Mouse (Mus musculus) kidney, adult 18-20 months (tissue): ENCODE data around the gene Armc12.

Source experiments
- DNase-seq: peaks from one replicate; pipeline ENCODE4 v3.0.0; 2021

Gene Armc12

DNA sequence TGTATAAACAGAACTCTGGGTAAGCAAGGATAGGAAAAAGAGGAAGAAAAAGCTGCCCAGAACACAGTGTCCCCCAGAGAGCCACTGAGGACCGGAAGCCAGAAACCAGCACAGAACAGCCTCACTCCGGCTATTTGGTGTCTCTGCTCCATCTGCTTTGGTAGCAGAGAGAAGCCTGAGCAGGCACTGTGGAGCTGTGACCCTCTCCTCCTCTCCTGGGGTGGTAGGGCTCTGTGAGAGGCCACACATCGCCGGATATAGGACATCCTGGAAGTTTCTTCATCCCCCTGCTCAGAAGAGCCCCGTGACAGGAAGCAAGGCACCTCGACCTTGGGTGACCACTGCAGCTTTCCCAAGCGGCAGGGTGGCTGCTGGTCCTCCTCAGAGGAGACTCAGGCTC is 16.8 kb upstream of the Armc12 start:
- DNase-seq: peak; percentile 59

DNA sequence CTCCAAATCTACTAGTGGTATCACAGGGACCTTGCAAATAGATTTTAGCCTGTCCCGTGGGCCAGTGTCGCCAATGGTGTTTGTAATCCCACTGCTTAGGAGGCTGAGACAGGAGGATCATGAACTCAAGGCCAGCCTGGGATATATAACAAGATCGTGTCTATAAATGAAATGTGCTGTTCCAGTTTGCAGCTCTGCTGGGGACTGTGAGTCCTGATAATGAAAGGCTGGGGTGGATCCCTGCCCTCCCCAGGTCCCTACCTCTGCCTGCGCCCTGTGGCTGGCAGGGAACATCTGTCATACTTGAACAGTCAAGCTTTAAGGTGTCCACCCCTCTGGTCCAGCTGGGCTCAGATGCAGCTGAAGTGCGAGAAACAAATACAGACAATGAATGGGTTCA is 16.1 kb upstream of the Armc12 start:
- DNase-seq: no peak

DNA sequence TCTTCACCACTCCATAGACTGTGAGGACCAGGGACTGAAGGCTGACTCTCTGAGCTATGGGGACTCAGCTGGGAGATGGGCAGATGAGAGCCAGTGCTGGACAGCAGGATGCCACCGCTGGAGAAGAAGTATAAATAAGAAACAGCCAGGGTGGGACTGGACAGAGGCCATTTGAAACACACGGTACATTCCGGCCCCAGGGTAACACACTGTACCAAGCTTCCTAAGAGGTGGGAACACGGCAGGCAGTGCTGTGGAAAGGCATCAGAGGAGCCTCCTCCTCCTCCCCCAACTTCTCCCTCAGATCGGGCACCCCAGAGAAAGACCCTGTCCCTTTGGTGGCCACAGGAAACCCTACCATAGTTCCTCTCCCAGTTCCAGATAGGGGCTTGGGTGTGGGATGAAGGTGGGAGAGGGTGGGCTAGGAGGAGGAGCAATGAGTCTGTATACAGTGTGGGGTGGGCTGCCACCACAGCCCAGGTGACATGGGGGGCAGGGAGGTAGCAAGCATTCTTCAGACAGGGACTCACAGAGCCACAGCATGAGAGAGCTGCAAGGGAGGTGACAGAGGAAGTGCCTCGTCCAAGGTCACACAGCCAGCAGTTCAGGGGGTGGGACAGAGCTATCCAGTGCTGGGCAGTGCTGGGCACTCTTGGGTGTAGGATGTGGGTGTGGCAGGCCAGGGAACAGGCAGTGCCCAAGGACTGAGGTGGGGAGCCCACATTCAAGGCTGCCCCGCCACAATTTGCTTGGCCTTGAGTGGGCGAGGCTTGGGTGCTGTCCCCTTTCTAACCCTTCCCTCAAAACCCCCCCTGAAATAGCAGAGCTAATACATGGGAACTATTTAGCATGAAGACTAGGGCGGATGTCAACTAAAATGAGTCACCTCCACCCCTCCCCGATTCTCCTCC is 14.9 kb upstream of the Armc12 start:
- peak; percentile 66 for DNase-seq

DNA sequence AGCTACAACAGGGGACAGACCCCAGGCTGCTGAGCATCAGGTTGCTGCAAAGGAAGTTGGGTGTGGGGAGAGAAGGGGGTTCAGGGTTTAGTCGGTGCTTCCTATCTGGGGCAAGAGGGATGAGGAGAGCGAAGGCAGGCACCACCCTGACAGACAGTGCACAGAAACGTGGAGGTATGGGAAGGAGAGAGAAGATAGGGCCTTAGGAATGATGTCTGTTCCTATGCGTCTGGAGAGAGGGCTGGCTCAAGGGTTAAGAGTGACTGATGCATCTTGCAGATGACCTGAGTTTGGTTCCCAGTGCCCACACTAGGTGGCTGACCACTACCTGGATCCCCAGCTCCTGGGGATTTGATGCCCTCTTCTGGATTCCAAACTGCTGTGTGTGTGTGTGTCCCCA is 13.7 kb upstream of the Armc12 start:
- peak; percentile 26 for DNase-seq

DNA sequence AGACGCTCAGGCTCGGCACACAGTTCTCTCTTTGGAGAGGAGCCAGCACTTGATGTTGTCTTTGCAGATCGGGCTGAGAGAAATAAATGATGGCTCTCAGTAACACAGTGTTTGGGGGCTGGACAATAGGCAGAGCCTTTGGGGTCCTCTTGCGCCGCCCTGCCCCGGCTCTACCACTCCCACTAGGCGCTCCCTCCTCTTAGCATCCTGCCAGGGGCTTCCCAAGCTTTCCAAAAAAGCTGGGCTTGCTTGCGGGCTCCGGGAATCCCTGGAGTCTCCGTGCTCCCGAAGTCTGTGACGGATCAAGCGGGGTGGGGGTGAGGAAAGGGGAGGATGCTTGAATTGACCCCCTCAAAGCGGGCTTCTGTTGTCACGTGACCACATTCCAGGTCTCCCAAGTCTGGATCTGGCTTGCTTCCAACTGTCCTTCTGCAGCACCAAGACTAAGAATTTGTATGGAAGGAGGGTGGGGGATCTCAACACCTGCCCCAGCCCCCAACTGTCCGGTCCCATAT is 13.1 kb upstream of the Armc12 start, which contains the start of gene Fkbp5:
TSS of gene Fkbp5 (minus strand) at position 87 of the 515 bp plus-strand sequence.
- no peak for DNase-seq

DNA sequence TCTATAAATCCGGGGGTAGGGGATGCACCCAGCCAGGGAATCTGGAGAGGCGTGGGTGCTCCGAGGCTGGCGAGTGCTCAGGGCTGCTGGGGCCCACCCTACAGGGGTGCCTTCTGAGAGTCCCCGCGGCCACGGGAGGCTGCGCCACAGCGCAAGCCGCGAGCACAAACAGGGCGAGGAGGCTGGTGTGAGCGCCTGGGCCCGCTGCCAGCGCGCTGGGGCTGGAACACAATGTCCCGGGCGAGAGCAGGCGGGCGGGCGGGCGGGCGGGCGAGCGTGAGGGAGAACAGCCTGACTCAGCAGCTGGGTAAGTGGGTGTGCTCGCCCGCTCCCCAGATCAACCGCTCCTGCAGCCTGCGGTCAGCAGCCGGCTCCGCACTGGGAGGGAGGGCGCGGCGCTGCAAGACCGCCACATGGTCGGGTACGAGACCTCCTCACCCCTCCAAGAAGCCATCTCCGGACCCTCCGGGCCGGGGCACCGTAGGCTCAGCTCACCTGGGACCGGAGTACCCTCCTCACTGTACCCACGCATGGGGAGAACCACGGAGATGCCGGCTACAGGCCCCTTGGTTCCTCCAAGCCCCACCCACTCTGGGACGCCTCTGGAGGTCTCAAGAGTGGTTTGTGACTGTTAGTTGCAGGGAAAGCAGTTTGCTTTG is 12.5 kb upstream of the Armc12 start:
- peak; percentile 97 for DNase-seq

DNA sequence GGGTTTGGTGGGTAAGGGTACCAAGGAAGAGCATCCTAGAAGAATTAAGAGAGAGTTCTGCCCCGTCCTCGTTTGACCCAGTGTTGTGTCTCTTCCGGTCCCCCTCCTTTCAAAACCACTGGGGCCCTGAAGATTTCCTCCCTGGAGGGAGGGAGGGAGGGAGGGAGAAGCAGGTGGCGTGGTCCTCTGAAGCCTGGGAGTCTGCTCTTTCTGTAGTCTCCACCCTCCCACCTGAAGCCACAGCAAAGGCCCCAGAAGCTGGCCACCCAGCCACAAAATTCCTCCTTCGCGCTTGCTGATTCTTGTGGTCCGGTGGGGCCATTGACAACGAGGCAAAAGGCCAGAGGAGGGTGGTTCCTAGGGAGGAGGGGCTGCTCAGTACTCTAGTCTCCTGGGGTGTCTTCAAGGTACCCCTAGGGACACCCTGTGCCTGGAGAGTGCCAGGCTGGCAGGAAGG is 12.0 kb upstream of the Armc12 start:
- peak; percentile 82 for DNase-seq

DNA sequence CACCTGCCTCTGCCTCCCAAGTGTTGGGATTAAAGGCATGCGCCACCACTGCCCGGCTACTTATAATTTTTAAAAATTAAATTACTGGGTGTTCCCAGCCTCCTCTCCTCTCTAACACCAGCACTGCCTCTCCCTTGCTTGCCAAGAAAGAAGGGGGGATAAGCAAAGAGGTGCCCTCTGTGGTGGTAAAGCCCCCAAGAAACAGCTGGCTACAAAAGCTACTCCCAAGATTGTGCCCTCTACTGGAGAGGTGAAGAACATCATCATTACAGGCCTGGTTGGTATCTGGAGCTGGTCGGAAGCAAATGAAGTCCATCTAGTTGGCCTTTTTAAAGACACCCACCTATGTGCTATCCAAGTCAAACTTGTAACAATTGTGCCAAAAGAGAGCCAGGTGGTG is 10.8 kb upstream of the Armc12 start:
- DNase-seq: no peak

DNA sequence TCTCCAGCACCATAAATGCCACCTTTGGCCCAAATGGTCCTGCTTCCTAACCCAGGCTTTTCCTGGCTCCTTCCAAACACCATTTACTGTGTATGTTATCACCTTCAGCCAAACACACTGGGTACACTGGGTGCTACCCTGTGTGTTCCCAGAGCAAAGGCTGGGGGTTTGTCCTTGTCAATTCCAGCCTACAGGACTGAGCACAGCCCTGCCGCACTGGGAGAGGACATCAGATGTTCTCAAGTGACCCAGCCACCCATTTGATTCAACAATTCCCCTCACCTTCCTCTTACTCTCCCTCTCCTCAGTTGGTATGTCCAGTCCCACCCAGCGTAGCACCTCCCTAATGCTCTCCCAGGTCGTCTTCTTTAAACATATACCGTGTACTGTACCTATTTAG is 10.0 kb upstream of the Armc12 start:
- no peak for DNase-seq

DNA sequence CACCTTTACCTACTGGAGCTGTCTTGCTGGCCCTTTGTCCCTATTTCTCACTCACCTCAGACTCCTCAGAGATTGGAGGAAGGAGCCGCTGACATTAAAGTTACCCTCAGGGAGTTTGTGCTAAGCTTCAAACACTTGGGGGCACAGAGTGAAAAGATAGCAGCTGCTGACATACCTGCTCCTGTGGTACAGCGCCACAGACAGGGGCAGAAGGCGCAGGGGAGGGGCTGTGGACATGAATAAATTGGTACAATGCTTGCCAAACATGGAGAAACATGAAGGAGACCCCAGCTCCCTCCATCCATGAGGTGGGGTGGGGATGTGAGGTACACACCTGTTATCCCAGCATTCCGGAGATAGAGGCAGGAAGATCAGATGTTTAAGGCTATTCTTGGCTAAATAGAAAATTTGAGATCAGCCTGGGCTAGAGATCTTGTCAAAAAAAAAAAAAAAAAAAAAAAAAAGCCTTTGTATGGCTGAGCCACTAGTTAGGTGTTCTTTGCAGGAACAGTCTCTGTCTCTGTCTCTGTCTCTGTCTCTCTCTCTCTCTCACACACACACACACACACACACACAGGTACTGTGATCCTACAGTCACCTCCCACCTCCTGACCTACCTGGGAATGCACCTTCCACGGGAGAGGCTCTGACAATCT is 9.4 kb upstream of the Armc12 start:
- DNase-seq: no peak

DNA sequence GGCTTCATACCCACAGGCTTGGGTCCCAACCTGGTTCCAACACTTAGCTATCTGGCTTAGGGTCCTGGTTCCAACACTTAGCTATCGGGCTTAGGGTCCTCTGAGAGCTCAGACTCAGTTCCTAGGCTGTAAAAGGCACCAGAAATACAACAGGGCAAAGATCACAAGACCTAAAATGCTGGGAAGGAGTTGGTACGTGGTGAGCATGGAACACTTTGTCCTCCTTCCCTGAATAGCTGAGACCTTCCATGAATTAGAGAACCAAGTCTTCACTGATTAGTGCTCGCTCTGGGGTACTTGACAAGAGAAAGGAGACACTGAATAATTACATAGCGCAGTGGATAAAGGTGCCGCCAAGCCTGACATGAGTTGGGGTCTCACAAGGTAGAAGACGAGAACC is 8.7 kb upstream of the Armc12 start:
- peak; percentile 67 for DNase-seq

DNA sequence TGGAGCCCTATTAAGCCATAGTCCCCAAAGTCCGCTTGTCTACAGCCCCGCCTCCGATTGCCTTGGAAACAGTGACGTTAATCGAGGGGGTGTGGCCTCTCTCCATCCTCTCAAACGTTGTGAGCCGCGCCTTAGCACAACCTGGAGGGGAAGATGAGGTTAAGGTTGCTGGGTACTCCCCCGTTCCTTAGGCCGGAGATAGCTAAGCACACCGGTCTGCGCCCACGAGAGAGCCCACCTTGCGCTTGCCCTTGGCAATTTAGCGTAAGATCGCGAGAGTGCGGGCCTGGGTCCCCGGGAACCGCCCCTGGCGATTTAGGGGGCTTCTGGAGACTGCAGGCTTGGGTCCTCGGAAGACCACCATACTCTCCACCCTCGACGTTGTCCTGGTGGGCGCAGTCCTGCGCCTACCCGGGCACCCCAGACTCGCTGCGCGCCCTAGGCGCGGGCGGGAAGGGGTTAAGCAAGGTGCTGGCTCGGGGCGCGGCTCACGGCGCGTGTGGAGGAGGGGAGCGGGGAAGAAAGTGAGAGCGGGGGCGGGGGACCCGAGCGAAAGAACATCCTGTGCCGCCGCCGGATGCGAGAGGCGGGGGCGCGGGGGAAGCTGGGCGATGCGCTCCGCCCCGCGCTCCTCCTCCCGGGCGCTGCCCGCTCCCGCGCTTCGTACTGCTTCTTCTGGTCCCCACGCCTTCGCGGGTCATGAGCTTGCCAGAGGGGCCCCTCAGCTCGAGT is 7.8 kb upstream of the Armc12 start:
- DNase-seq: peak; percentile 99

DNA sequence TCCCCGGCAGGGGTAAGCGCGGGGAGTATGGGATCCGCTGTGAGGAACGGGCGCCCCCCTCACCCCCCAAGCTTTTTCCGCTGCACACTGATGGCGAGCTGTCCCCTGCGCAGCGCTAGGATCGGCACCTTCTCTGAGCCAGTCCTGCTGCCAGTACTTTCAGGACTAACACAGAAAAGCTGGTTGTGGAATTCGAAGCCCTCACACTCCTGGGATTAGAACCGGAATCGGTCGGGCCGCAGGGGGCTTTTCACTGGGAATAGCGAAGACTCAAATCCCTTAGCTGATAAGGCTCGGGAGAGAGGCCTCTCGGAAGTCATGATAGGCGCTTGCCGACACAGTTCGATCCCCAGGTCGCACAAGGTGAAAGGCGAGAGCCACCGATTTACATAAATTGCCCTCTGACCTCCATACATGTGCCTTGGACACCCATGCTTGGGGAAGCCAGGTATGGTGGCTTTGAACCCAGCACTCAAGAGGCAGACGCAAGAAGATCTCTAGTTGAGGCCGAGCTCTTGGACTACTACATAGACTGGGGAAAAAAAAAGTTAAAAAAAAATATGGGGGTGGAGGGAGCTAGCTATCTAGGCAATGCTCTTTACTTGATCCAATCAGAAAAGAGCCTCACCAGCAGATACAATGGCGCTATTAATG is 7.1 kb upstream of the Armc12 start:
- no peak for DNase-seq

DNA sequence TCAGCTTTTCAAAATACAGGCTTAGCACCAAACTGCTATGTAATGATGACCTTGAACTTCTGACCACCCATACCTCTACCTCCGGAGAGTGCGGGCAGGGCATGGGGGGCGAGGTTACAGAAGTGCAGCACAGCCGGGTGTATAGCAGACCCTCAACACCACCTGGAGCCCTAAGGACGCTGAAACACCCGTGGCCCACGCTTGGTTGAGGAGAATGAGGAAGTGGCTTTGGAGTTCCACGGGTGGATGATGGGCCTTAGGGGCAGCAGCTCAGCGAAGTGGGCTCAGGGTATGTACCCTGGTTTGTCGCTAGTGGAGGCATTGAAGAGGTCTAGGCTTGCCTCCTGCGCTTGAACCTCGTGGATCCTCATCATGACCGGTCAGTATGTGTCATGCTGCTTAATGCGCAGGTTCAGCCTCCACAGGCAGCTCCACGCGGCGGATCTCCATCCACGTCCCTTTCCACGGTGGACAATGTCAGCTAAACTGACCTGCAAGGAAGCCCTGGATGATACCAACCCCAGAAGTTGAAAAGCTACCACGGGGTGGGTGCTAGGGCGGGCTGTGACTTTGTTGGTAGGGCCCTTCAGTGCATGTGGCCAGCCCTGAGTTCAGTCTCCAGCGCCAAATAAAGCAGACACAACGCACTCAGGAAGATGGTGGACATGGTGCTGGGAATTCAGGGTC is 6.5 kb upstream of the Armc12 start:
- DNase-seq: peak; percentile 45

DNA sequence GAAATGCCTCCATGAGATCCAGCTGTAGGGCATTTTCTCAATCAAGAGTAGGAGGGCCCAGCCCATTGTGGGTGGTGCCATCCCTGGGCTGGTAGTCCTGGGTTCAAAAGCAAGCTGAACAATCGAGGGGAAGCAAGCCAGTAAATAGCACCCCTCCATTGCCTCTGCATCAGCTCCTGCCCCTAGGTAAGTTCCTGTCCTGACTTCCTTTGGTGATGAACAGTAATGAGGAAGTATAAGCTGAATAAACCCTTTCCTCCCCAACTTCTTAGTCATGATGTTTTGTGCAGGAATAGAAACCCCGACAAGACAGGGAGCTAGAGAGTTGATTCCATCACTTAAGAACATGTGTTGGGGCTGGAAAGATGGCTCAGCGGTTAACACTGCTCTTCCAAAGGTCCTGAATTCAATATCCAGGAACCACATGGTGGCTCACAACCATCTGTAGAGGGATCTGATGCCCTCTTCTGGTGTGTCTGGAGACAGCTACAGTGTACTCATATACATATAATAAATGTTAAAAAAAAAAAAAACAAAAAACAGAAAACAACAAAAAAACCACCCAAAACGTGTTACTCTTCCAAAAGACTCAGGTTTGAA is 5.7 kb upstream of the Armc12 start:
- peak; percentile 21 for DNase-seq

DNA sequence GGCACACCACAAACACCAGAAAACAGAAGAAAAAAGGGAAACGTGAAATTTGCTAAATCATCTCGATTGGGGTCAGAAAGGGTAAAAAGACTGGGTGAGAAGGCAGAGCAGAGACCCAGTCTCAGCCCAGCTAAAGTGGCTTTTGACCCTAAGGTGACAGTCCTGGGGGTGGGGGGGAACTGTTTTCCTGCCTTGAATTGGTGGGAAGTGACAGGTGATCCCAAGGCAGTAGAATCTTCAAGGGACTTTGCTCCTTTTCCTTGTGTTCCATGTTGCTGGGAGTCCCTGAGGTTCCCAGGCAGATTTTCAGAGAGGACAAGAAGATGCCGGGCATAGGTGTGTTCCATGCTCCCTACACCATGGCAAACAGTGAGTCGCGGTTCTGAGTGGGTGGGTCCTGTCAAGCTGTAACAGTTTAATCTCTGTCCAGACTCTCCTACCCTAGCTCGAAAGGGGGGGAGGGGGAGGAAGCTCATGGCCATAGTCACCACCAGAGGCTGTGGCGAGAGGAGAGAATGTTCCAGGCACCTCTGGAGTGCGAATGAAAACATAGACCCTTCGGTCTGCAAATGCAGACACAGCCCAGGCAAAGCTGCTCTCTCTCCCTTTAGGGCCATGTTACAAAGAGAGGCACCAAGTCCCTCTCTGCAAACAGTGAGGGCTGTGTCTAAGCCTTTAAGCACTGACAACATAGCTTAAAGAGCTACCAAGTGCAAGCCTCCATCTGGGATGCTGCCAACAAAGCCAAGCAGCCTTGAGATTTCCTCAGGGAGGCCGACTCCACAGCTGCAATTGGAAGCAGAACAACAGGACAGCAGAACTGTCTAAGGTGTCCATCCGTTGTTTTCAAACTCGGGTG is 3.2 kb upstream of the Armc12 start:
- DNase-seq: peak; percentile 16

DNA sequence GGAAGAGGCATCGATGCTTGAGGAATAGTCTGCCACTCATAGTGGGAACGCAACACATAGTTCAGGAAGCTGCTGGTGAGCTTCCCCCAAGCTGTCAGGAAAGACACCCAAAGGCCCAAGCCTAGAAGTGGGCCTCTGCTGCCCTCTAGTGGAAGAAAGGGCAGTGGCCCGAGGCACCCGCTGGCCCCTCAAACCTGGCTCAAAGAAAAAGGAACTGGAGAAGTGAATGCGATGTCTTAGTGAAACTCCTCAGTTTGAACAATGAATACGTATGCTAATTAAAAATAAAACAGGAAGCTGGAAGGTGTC is 2.6 kb upstream of the Armc12 start:
- DNase-seq: peak; percentile 89

DNA sequence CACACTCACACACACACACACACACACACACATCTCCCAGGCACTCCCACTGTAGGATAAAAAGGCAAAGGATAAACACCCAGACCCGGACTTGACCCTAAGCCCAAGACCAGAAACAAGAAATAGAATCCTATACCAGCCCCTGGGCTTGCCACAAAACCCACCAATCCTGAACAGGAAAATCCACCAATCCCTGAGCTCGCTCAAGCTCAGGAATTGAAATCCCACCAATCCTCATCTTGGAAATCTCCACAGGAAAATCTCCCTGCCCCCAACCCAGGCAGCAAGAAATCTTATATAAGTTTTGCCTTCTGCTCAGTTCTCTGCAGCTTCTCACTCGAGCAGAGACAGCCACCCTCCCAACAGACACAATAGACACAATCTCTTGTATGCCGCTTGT is 1.5 kb upstream of the Armc12 start:
- DNase-seq: no peak

DNA sequence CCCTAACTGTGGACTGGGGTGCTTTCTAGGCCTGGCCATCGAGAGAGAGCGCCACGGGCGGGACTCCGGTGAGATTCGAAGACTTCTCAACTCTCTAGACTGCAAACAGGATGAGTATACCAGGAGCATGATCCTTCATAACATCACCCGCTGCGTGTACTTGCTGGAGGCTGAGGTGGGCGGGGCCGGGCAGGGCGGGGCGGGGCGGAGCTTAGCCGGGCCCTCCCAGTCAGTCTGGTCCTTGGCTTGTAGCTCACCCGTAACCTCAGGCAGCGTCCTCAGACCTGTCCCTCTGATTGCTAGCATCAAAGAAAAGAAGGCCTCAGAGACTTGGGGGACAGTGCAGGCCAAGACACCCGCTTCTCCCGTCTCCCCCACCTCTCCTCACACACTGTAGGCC is 1.3 kb downstream of the Armc12 start:
- DNase-seq: peak; percentile 28

DNA sequence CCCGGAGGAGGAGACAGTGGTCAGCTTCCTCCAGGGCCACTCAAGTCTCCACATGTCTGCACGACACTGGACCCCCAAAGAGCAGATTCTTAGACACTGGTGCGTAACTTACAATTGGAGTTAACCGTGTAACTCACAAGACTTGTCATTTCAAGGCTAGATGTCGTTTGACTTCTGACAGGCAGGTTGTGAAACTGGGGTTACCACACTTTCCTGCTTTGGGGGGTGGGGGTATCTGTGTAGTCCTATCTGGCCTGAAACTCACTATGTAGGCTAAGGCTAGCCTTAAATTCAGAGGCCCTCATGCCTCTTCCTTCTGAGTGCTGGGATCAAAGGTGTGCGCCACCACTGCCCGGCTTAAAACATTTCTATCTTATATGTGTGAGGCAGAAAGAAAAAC is 2.0 kb downstream of the Armc12 start:
- DNase-seq: no peak
